17 mouse cellular contexts compared by ENCODE assay signal in the genomic region with DNA sequence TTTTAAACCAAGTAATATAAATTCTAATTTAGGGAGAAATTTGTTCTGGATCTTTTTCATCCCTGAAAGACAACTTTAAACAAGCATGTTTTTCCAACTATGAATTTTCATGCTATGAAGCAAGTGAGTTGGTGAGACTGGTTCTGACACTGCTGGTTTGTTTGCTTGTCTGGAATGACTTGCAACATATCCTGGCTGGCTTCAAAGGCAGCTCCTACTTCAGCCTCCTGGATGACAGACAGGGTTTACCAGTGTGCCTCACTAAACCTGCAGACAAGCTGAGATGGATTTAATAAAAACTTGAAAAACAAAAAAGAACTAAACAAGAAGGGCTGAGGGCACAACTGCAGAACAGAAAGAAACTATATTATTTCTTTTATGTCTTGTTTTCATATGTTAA. TPM values are rescaled to one million over a fixed set of nuclear protein-coding genes. Genes with fewer than 3 reads are reported as not detected.
DNase-seq lines count a peak whose midpoint lies in the region; ATAC-seq and TF ChIP-seq lines count a peak whose summit lies in the region.
"Had no signal": no experiment of that assay in that cellular context is flagged by ENCODE, and none has a peak within 500 bp of the region (broad histone marks: within the 10 kb centered on the region; RNA-seq: fewer than 3 reads in every experiment).

No protein-coding gene starts in this region.

- no peak overlapping the region for H3K9ac ChIP-seq in embryonic facial prominence, embryonic 14.5 days (ENCODE audit: low read depth, low read length)
- H3K9ac ChIP-seq: hindbrain, embryonic 12.5 days; kidney, embryonic 15.5 days; lung, embryonic 14.5 days had no signal

- no peak overlapping the region for H3K4me2 ChIP-seq in embryonic facial prominence, embryonic 14.5 days (ENCODE audit: low read depth, low read length)
- H3K4me2 ChIP-seq: hindbrain, embryonic 12.5 days; kidney, embryonic 15.5 days; lung, embryonic 14.5 days had no signal

- no peaks in the 10 kb centered on the region for H3K36me3 ChIP-seq in embryonic facial prominence, embryonic 14.5 days (ENCODE audit: control insufficient read depth, insufficient read depth, low read length)
- no peaks in the 10 kb centered on the region for H3K36me3 ChIP-seq in embryonic facial prominence, embryonic 10.5 days (replicated peaks)
- H3K36me3 ChIP-seq: hindbrain, embryonic 12.5 days; kidney, embryonic 15.5 days had no signal

- no peaks in the 10 kb centered on the region for H3K4me1 ChIP-seq in embryonic facial prominence, embryonic 14.5 days (ENCODE audit: control insufficient read depth, insufficient read depth, low read length)
- peaks cover 6% of the 10 kb centered on the region; the same call in 1 of the 2 replicates for H3K4me1 ChIP-seq in embryonic facial prominence, embryonic 10.5 days
- H3K4me1 ChIP-seq in lung, adult 2 months (ENCODE audit: control insufficient read depth, insufficient read depth, low read length) = peaks cover 16% of the 10 kb centered on the region
- H3K4me1 ChIP-seq: hindbrain, embryonic 12.5 days had no signal

- TF ChIP-seq POLR2A in lung, adult 2 months (IDR thresholded peaks at IDR 0.05; ENCODE audit: borderline replicate concordance, extremely low read depth, low read depth, low read length) = no peak

- TF ChIP-seq CTCF in lung, adult 2 months (IDR thresholded peaks at IDR 0.05; ENCODE audit: insufficient read depth, low read length) = no peak

- H3K27ac ChIP-seq in embryonic facial prominence, embryonic 14.5 days (replicated peaks; ENCODE audit: low read depth, low read length) = no peak overlapping the region
- H3K27ac ChIP-seq in embryonic facial prominence, embryonic 10.5 days (replicated peaks) = no peak overlapping the region
- H3K27ac ChIP-seq: hindbrain, embryonic 12.5 days; kidney, embryonic 15.5 days had no signal

- H3K4me3 ChIP-seq in embryonic facial prominence, embryonic 14.5 days (ENCODE audit: low read depth, low read length) = no peak overlapping the region
- H3K4me3 ChIP-seq in embryonic facial prominence, embryonic 10.5 days = no peak overlapping the region
- no peak overlapping the region for H3K4me3 ChIP-seq in lung, adult 2 months (replicated peaks; ENCODE audit: extremely low read depth, low read depth, low read length)
- H3K4me3 ChIP-seq: hindbrain, embryonic 12.5 days; kidney, embryonic 15.5 days had no signal

- no peaks in the 10 kb centered on the region for H3K27me3 ChIP-seq in embryonic facial prominence, embryonic 14.5 days (replicated peaks; ENCODE audit: control insufficient read depth, insufficient read depth, low read length)
- H3K27me3 ChIP-seq in embryonic facial prominence, embryonic 10.5 days (replicated peaks; ENCODE audit: low read depth, poor library complexity, severe bottlenecking) = no peaks in the 10 kb centered on the region
- H3K27me3 ChIP-seq: CH12.LX; hindbrain, embryonic 12.5 days; kidney, embryonic 15.5 days had no signal

- DNase-seq in embryonic facial prominence, embryonic 14.5 days (ENCODE audit: low spot score) = peak; percentile 37
- DNase-seq in embryonic facial prominence, embryonic 10.5 days (ENCODE audit: low spot score) = no peak
- peak; percentile 31 to 60 for DNase-seq in lung, adult 18-20 months
- no peak for DNase-seq in lung, adult 2 months
- peak; percentile 60 for DNase-seq in lung, postnatal 36 days
- no peak for DNase-seq in kidney, postnatal 14 days
- no peak for DNase-seq in cerebellum, adult 18-20 months
- DNase-seq: adrenal gland, adult 2 months; cerebellum, adult 11 months; cerebellum, postnatal 25 days; left cerebral cortex, postnatal 4 days; lung, embryonic 14.5 days had no signal

- no peak for ATAC-seq in embryonic facial prominence, embryonic 14.5 days (ENCODE audit: low read depth)
- peak; percentile 69 for ATAC-seq in granulocyte monocyte progenitor cell, adult 5-6 weeks (replicated peaks; ENCODE audit: poor library complexity, severe bottlenecking)
- ATAC-seq: intestine, embryonic 16.5 days had no signal

- no peaks in the 10 kb centered on the region for H3K9me3 ChIP-seq in embryonic facial prominence, embryonic 14.5 days (ENCODE audit: control insufficient read depth, low read length)
- H3K9me3 ChIP-seq in embryonic facial prominence, embryonic 10.5 days = no peaks in the 10 kb centered on the region
- H3K9me3 ChIP-seq: hindbrain, embryonic 12.5 days; kidney, embryonic 15.5 days had no signal

RNA-seq across cellular contexts. Expression of a gene that starts 43.0 kb away (rescaled TPM):
- polyA plus RNA-seq in embryonic facial prominence, embryonic 14.5 days (2014; fragmentation: Nextera tagmentation; extraction: Ambion mirVana) = 85.5 and 92.9 TPM in 2 replicates
- polyA plus RNA-seq in embryonic facial prominence, embryonic 10.5 days (2016; fragmentation: Nextera tagmentation; extraction: Ambion mirVana) = 66.0 and 66.3 TPM in 2 replicates
- polyA plus RNA-seq in lung, adult 2 months (2012; rRNA removed) = 8.2 and 18.1 TPM in 2 replicates
- total RNA-seq in granulocyte monocyte progenitor cell, adult 5-6 weeks (2014; fragmentation: Nextera tagmentation) = 93.1 and 98.0 TPM in 2 replicates
- 138 and 144 TPM in 2 replicates for total RNA-seq in granulocyte monocyte progenitor cell, adult 5-6 weeks (2017)

RNA-seq across cellular contexts. Expression of a gene that starts 53.7 kb away (rescaled TPM):
- polyA plus RNA-seq in embryonic facial prominence, embryonic 14.5 days (2014; fragmentation: Nextera tagmentation; extraction: Ambion mirVana) = 2.5 and 2.8 TPM in 2 replicates
- polyA plus RNA-seq in embryonic facial prominence, embryonic 10.5 days (2016; fragmentation: Nextera tagmentation; extraction: Ambion mirVana) = 3.4 and 3.6 TPM in 2 replicates
- polyA plus RNA-seq in lung, adult 2 months (2012; rRNA removed) = 5.7 and 7.6 TPM in 2 replicates
- not detected in 2 replicates for total RNA-seq in granulocyte monocyte progenitor cell, adult 5-6 weeks (2014; fragmentation: Nextera tagmentation)
- total RNA-seq in granulocyte monocyte progenitor cell, adult 5-6 weeks (2017) = 0.26 TPM in 1 of 2 replicates, not detected in the other

Comparison
In these comparisons a context has a peak if more than half of its experiments do, and no peak if none do; other contexts are left out.
1. DNase-seq: peak in embryonic facial prominence, embryonic 14.5 days (single experiment), lung, adult 18-20 months (2 of 2) and lung, postnatal 36 days (single experiment); none in embryonic facial prominence, embryonic 10.5 days (single experiment), lung, adult 2 months (single experiment), kidney, postnatal 14 days (single experiment) and cerebellum, adult 18-20 months (0 of 2).